Mouse (Mus musculus): ENCODE measurements around the gene Olfr1316. TPM values are rescaled to one million over a fixed set of nuclear protein-coding genes. Genes with fewer than 3 reads are reported as not detected.

Olfr1316 gene
- polyA plus RNA-seq (2015; fragmentation: Nextera tagmentation; extraction: Ambion mirVana), result not detected in 2 replicates

DNA sequence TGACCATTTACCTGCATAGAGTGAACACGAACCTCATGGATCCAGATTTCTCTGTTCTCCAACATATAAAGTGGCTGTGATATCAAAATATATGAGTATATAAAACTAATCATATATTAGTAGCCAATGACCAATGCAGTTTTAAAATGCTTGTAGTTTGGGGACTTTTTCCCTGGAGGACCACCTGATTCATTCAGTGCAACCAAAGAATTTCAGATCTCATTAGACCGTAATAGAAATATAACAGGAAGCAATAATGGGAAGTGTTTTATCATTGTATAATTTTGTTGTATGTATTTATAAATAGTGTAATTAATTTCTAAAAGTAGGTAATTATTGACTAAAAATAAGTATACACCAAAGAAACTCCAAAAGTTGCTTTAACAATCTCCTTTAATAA lies at the start of gene Olfr1316:
Gene Olfr1316 (minus strand): TSS at position 101 of the 400 bp plus-strand sequence.
- H3K4me3 ChIP-seq (ENCODE audit: low read length), result no peak within 1 kb of the TSS
- no peaks in the 10 kb centered on the region for H3K4me1 ChIP-seq (ENCODE audit: control insufficient read depth, insufficient read depth, low read length)
- H3K4me2 ChIP-seq (ENCODE audit: low read depth, low read length), result no peak within 1 kb of the TSS
- WGBS, result 73% methylated on average over 2 of the region's 2 CpGs
- no peak within 1 kb of the TSS for H3K27ac ChIP-seq (ENCODE audit: low read length)
- H3K36me3 ChIP-seq (ENCODE audit: control insufficient read depth, insufficient read depth), result no peaks in the 10 kb centered on the region
- no peaks in the 10 kb centered on the region for H3K27me3 ChIP-seq (ENCODE audit: control insufficient read depth, insufficient read depth, low read length)
- H3K9ac ChIP-seq (ENCODE audit: low read length), result no peak within 1 kb of the TSS
- no peak for ATAC-seq (replicated peaks; ENCODE audit: extremely low read depth, insufficient read depth, low FRiP score)
- H3K9me3 ChIP-seq (replicated peaks; ENCODE audit: control insufficient read depth, low read length), result no peaks in the 10 kb centered on the region

DNA sequence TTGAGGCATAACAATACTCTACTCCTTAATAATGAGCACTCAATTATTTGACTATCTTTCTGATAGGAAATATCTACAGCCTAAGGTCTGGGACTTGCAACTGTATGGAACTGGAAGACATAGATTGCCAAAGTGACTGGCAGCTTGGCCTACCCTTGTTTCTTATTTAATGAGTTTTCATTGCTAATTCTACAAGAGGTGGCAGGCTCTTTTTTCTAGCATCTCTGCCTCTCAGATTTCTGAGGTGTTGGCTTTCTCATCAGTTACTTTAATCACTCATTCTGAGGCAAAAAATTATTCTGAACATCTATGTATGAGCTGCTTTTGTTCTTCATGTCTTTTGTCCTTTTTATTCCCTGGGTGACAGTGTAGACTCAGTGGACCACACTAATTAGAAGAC lies 19.1 kb upstream of the Olfr1316 start, which contains the start of gene Olfr1318:
Gene Olfr1318 (plus strand): TSS at position 301 of the 400 bp plus-strand sequence.
- Histone ChIP-seq H3K4me1 (ENCODE audit: control insufficient read depth, insufficient read depth, low read length) (no peaks in the 10 kb centered on the region), H3K27ac (ENCODE audit: low read length) (no peak within 1 kb of the TSS), H3K36me3 (ENCODE audit: control insufficient read depth, insufficient read depth) (no peaks in the 10 kb centered on the region), H3K9me3 (replicated peaks; ENCODE audit: control insufficient read depth, low read length) (no peaks in the 10 kb centered on the region), H3K9ac (ENCODE audit: low read length) (no peak within 1 kb of the TSS), H3K27me3 (ENCODE audit: control insufficient read depth, insufficient read depth, low read length) (no peaks in the 10 kb centered on the region), H3K4me3 (ENCODE audit: low read length) (no peak within 1 kb of the TSS), H3K4me2 (ENCODE audit: low read depth, low read length) (no peak within 1 kb of the TSS)
- no peak for ATAC-seq (replicated peaks; ENCODE audit: extremely low read depth, insufficient read depth, low FRiP score)

DNA sequence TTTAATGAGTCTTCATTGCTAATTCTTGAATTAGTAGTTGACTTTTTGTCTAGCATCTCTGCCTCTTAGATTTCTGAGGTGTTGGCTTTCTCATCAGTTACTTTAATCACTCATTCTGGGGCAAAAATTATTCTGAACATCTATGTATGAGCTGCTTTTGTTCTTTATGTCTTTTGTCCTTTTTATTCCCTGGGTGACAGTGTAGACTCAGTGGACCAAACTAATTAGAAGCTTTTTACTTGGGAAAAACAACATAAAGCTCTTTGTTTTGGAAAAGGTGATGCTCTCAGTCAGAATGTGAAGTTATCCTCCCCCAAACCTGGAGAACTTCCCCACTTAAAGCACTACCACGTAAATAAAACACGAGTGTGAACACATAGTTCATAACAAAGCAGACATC lies 5.3 kb upstream of the Olfr1316 start, which contains the start of gene Olfr1317:
Gene Olfr1317 (plus strand): TSS at position 301 of the 400 bp plus-strand sequence.
- no peak within 1 kb of the TSS for H3K9ac ChIP-seq (ENCODE audit: low read length)
- no peak within 1 kb of the TSS for H3K4me3 ChIP-seq (ENCODE audit: low read length)
- no peaks in the 10 kb centered on the region for H3K27me3 ChIP-seq (ENCODE audit: control insufficient read depth, insufficient read depth, low read length)
- no peaks in the 10 kb centered on the region for H3K9me3 ChIP-seq (replicated peaks; ENCODE audit: control insufficient read depth, low read length)
- H3K27ac ChIP-seq (ENCODE audit: low read length), result no peak within 1 kb of the TSS
- no peak for ATAC-seq (replicated peaks; ENCODE audit: extremely low read depth, insufficient read depth, low FRiP score)
- H3K36me3 ChIP-seq (ENCODE audit: control insufficient read depth, insufficient read depth), result no peaks in the 10 kb centered on the region
- no peak within 1 kb of the TSS for H3K4me2 ChIP-seq (ENCODE audit: low read depth, low read length)
- 76% methylated on average over 2 of the region's 2 CpGs for WGBS
- H3K4me1 ChIP-seq (ENCODE audit: control insufficient read depth, insufficient read depth, low read length), result no peaks in the 10 kb centered on the region

DNA sequence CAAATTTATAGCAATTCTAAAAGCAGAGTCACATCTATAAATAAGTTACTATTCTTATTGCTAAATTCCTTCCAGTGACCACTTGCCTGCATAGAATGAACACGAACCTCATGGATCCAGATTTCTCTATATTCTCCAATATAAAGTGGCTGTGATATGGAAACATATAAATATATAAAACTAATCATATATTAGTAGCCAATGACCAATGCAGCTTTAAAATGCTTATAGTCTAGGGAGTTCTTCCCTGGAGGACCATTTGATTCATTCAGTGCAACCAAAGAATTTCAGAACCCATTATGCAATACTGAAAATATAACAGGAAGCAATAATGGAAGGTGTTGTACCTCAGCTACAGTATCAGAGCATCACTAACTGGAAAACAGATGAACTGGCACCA lies 19.4 kb downstream of the Olfr1316 start, which contains the start of gene Olfr1315-ps1:
Gene Olfr1315-ps1 (minus strand): TSS at position 101 of the 400 bp plus-strand sequence.
- WGBS, result 62% methylated on average over 1 of the region's 1 CpGs

DNA sequence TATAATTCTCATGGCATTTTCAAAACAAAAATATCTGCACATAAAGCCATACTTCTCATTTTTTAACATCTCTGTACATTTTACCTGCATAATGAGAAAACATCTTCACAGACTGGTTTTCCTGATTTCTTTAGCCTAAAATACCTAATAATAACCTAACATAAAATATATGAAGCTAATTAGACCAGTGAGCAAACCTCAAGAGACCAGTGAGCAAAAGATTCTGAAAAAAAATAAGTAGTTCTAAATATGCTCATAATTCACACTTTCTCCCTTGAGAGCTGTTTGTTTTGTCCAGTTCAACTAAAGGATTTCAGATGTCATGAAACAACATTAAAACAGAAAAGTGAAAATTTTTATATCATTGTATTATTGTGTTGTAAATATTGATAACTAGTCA lies 38.1 kb downstream of the Olfr1316 start, which contains the start of gene Olfr1314:
Gene Olfr1314 (minus strand): TSS at position 101 of the 400 bp plus-strand sequence.
- H3K9ac ChIP-seq (ENCODE audit: low read length), result no peak within 1 kb of the TSS
- H3K36me3 ChIP-seq (ENCODE audit: control insufficient read depth, insufficient read depth), result no peaks in the 10 kb centered on the region
- no peak within 1 kb of the TSS for H3K4me3 ChIP-seq (ENCODE audit: low read length)
- H3K27ac ChIP-seq (ENCODE audit: low read length), result no peak within 1 kb of the TSS
- ATAC-seq (replicated peaks; ENCODE audit: extremely low read depth, insufficient read depth, low FRiP score), result no peak
- no peaks in the 10 kb centered on the region for H3K4me1 ChIP-seq (ENCODE audit: control insufficient read depth, insufficient read depth, low read length)
- no peak within 1 kb of the TSS for H3K4me2 ChIP-seq (ENCODE audit: low read depth, low read length)
- no peaks in the 10 kb centered on the region for H3K9me3 ChIP-seq (replicated peaks; ENCODE audit: control insufficient read depth, low read length)
- no peaks in the 10 kb centered on the region for H3K27me3 ChIP-seq (ENCODE audit: control insufficient read depth, insufficient read depth, low read length)

More for the DNA sequence above, 19.4 kb downstream of the Olfr1316 start, which contains the start of gene Olfr1315-ps1:
- H3K4me3 ChIP-seq (ENCODE audit: low read length), result no peak within 1 kb of the TSS
- no peaks in the 10 kb centered on the region for H3K9me3 ChIP-seq (replicated peaks; ENCODE audit: control insufficient read depth, low read length)
- H3K4me1 ChIP-seq (ENCODE audit: control insufficient read depth, insufficient read depth, low read length), result no peaks in the 10 kb centered on the region
- no peak within 1 kb of the TSS for H3K4me2 ChIP-seq (ENCODE audit: low read depth, low read length)
- H3K27me3 ChIP-seq (ENCODE audit: control insufficient read depth, insufficient read depth, low read length), result no peaks in the 10 kb centered on the region
- H3K36me3 ChIP-seq (ENCODE audit: control insufficient read depth, insufficient read depth), result no peaks in the 10 kb centered on the region
- H3K27ac ChIP-seq (ENCODE audit: low read length), result no peak within 1 kb of the TSS
- ATAC-seq (replicated peaks; ENCODE audit: extremely low read depth, insufficient read depth, low FRiP score), result no peak
- H3K9ac ChIP-seq (ENCODE audit: low read length), result no peak within 1 kb of the TSS

DNA sequence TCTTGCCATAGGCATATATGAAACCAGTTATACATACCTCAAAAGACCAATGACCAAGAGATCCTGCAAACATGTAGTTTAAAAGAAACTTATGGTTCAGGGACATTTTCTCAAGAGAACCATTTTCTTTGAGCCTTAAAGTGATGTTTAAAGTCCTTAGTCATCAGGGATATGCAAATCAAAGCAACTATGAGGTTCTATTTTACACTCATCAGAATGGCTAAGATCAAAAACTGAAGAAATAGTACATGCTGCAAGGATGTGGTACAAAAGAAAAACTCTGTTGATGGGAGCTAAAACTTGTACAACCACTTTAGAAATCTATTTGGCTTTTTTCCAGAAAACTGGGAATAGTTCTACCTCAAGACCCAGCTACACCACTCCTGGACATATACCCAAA lies 57.0 kb downstream of the Olfr1316 start, which contains the start of gene Olfr1313:
Gene Olfr1313 (minus strand): TSS at position 101 of the 400 bp plus-strand sequence.
- Histone ChIP-seq H3K4me1 (ENCODE audit: control insufficient read depth, insufficient read depth, low read length) (no peaks in the 10 kb centered on the region), H3K9ac (ENCODE audit: low read length) (no peak within 1 kb of the TSS), H3K9me3 (replicated peaks; ENCODE audit: control insufficient read depth, low read length) (no peaks in the 10 kb centered on the region), H3K4me3 (ENCODE audit: low read length) (no peak within 1 kb of the TSS), H3K36me3 (ENCODE audit: control insufficient read depth, insufficient read depth) (no peaks in the 10 kb centered on the region), H3K27ac (ENCODE audit: low read length) (no peak within 1 kb of the TSS), H3K4me2 (ENCODE audit: low read depth, low read length) (no peak within 1 kb of the TSS), H3K27me3 (ENCODE audit: control insufficient read depth, insufficient read depth, low read length) (no peaks in the 10 kb centered on the region)
- ATAC-seq (replicated peaks; ENCODE audit: extremely low read depth, insufficient read depth, low FRiP score), result no peak

Other genes with a start within 250 kb of the Olfr1316 start
- gene Olfr1306, start 218.7 kb downstream of the Olfr1316 start, polyA plus RNA-seq (2015; fragmentation: Nextera tagmentation; extraction: Ambion mirVana), result not detected in 2 replicates
- gene Olfr1307, start 185.5 kb downstream of the Olfr1316 start, polyA plus RNA-seq (2015; fragmentation: Nextera tagmentation; extraction: Ambion mirVana), result not detected in 2 replicates
- gene Olfr1308, start 170.0 kb downstream of the Olfr1316 start, polyA plus RNA-seq (2015; fragmentation: Nextera tagmentation; extraction: Ambion mirVana), result not detected in 2 replicates
- not detected in 2 replicates for gene Olfr1309, start 144.7 kb downstream of the Olfr1316 start, polyA plus RNA-seq (2015; fragmentation: Nextera tagmentation; extraction: Ambion mirVana)
- gene Olfr1310, start 122.3 kb downstream of the Olfr1316 start, polyA plus RNA-seq (2015; fragmentation: Nextera tagmentation; extraction: Ambion mirVana), result not detected in 2 replicates
- not detected in 2 replicates for gene Olfr1311, start 110.6 kb downstream of the Olfr1316 start, polyA plus RNA-seq (2015; fragmentation: Nextera tagmentation; extraction: Ambion mirVana)
- not detected in 2 replicates for gene Olfr1312, start 84.7 kb downstream of the Olfr1316 start, polyA plus RNA-seq (2015; fragmentation: Nextera tagmentation; extraction: Ambion mirVana)
- not detected in 2 replicates for gene Olfr1313, start 57.1 kb downstream of the Olfr1316 start, polyA plus RNA-seq (2015; fragmentation: Nextera tagmentation; extraction: Ambion mirVana)
- not detected in 2 replicates for gene Olfr1314, start 38.2 kb downstream of the Olfr1316 start, polyA plus RNA-seq (2015; fragmentation: Nextera tagmentation; extraction: Ambion mirVana)
- gene Olfr1315-ps1, start 19.5 kb downstream of the Olfr1316 start, polyA plus RNA-seq (2015; fragmentation: Nextera tagmentation; extraction: Ambion mirVana), result not detected in 2 replicates
- gene Olfr1317, start 5.4 kb upstream of the Olfr1316 start, polyA plus RNA-seq (2015; fragmentation: Nextera tagmentation; extraction: Ambion mirVana), result not detected in 2 replicates
- not detected in 2 replicates for gene Olfr1318, start 19.2 kb upstream of the Olfr1316 start, polyA plus RNA-seq (2015; fragmentation: Nextera tagmentation; extraction: Ambion mirVana)
- gene Lpcat4, start 104.5 kb upstream of the Olfr1316 start, polyA plus RNA-seq (2015; fragmentation: Nextera tagmentation; extraction: Ambion mirVana), result 11.3 and 11.7 TPM in 2 replicates
- not detected in 2 replicates for gene Nutm1, start 124.3 kb upstream of the Olfr1316 start, polyA plus RNA-seq (2015; fragmentation: Nextera tagmentation; extraction: Ambion mirVana)
- 164 and 169 TPM in 2 replicates for gene Nop10, start 126.9 kb upstream of the Olfr1316 start, polyA plus RNA-seq (2015; fragmentation: Nextera tagmentation; extraction: Ambion mirVana)
- 10.1 and 12.2 TPM in 2 replicates for gene Slc12a6, start 130.8 kb upstream of the Olfr1316 start, polyA plus RNA-seq (2015; fragmentation: Nextera tagmentation; extraction: Ambion mirVana)
- not detected in 2 replicates for gene Gm21985, start 131.3 kb upstream of the Olfr1316 start, polyA plus RNA-seq (2015; fragmentation: Nextera tagmentation; extraction: Ambion mirVana)
- 98.0 and 98.5 TPM in 2 replicates for gene Emc4, start 233.1 kb upstream of the Olfr1316 start, polyA plus RNA-seq (2015; fragmentation: Nextera tagmentation; extraction: Ambion mirVana)
- gene Katnbl1, start 244.2 kb upstream of the Olfr1316 start, polyA plus RNA-seq (2015; fragmentation: Nextera tagmentation; extraction: Ambion mirVana), result 21.3 and 25.1 TPM in 2 replicates